Mouse (Mus musculus) forebrain, embryonic 10.5 days (tissue): Measurements from ENCODE around the gene Katnb1. TPM values are rescaled to one million over a fixed set of nuclear protein-coding genes. Genes with fewer than 3 reads are reported as not detected.

Source experiments
- DNase-seq: peaks from one replicate; pipeline ENCODE4 v3.0.0-alpha.2; 2017; ENCODE audit warnings: low spot score; ENCODE audit errors: extremely low spot score
- H3K27ac ChIP-seq: fragments of 300-500 bp; sonication (generic); 2 replicates; pipeline ENCODE4 v1.5.1; 2016; ENCODE audit warnings: mild to moderate bottlenecking
- H3K27me3 ChIP-seq: fragments of 300-500 bp; sonication (generic); 2 replicates; pipeline ENCODE4 v1.6.1; 2016; ENCODE audit warnings: mild to moderate bottlenecking; ENCODE audit not compliant: poor library complexity, severe bottlenecking
- H3K36me3 ChIP-seq: fragments of 300-500 bp; sonication (generic); replicated peaks from 2 replicates; pipeline ENCODE4 v1.6.1; 2016; ENCODE audit warnings: mild to moderate bottlenecking, moderate library complexity
- H3K4me1 ChIP-seq: fragments of 300-500 bp; sonication (generic); 2 replicates; pipeline ENCODE4 v1.6.1; 2016
- H3K4me3 ChIP-seq: fragments of 300-500 bp; sonication (generic); 2 replicates; pipeline ENCODE4 v1.5.1; 2016; ENCODE audit warnings: mild to moderate bottlenecking, moderate library complexity
- H3K9me3 ChIP-seq: fragments of 300-500 bp; sonication (generic); 2 replicates; pipeline ENCODE4 v1.6.1; 2016; ENCODE audit warnings: mild to moderate bottlenecking, moderate library complexity
- WGBS: fragments of 180-500 bp; shearing (Covaris S2); methylation state at CpG from one replicate; pipeline ENCODE4 v1.1.7; 2016; 5-methylcytosine and 5-hydroxymethylcytosine counted together
- polyA plus RNA-seq: library from polyadenylated mRNA; unstranded; fragments of >200 nt; fragmentation: Nextera tagmentation; extraction: Ambion mirVana; gene quantifications from 2 replicates; pipeline ENCODE4 v1.2.1, GENCODE M21; 2016

Gene Katnb1
- polyA plus RNA-seq, 1 experiment from 2014 or later: 30.7 TPM

DNA sequence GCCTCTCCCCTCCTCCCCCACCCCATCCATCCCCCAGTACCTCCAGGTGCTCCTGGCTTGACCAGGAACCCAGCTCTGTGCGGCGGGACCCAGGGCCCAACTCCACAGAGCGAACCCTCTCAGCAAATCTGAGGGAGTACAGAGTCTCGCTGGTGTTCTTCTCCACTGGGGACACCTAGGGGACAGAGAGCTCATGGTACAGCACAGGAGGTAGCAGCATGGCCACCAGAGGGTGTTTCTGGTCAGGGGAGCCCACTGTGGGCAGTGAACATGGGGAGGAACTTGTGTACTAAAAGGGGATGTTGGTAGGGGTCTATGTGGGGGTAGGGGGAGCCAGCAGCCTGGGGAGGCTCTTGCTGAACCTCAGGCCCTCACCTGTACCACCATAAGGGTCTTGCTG, 21.0 kb downstream of the Katnb1 start:
- Histone ChIP-seq H3K4me3 (no peak overlapping the region), H3K27ac (0 out of 2 replicates have a peak overlapping the region, but pooled peaks have one; percentile 15), H3K9me3 (no peaks in the 10 kb centered on the region), H3K4me1 (no peaks in the 10 kb centered on the region), H3K36me3 (peaks cover 39% of the 10 kb centered on the region), H3K27me3 (no peaks in the 10 kb centered on the region)
- no peak for DNase-seq
- WGBS: 85% methylated on average over 4 of the region's 4 CpGs

DNA sequence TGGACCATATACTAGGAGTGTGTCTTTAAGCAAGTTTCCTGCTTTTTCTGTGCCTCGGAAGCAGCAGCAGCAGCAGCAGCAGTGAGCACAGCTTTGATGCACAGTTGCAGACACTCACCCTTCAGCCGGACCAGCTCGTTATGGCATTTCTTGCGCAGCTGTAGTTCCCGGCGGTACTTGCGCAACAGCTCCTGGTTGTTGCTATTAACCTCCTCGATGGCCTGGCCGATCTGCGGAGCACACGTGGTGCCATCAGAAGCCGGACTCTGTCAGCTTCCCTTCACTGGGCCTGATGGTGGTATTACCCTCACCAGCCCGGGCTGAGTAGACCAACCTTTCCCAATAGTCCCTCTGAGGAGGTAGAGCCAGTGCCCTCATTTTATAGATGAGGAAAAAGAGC, 26.3 kb downstream of the Katnb1 start:
- 91% methylated on average over 13 of the region's 13 CpGs for WGBS
- Histone ChIP-seq H3K4me3 (no peak overlapping the region), H3K9me3 (no peaks in the 10 kb centered on the region), H3K27ac (no peak overlapping the region), H3K27me3 (no peaks in the 10 kb centered on the region), H3K4me1 (no peaks in the 10 kb centered on the region), H3K36me3 (0 out of 2 replicates have a peak, but pooled peaks cover 2% of the 10 kb centered on the region)
- DNase-seq: no peak

DNA sequence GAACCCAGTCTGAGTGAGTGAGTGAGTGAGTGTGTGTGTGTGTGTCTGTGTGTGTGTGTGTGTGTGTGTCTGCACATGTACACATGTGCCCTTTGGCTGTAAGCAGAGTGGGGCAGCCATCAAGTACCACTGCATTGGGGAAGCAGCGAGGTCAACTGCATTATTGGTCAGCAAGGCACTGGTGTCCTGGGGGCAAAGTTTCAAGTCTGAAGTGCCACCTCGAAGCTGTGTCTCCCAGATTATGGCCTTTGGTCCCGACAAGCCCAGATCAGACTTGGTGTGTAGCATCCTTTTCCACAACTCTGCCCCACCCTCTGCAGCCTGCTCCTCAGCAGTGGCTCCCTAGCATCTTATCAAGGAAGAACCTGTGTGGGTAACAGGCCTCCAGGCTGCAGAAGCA, 31.6 kb downstream of the Katnb1 start:
- Histone ChIP-seq H3K4me3 (no peak overlapping the region), H3K9me3 (no peaks in the 10 kb centered on the region), H3K36me3 (no peaks in the 10 kb centered on the region), H3K27ac (no peak overlapping the region), H3K27me3 (no peaks in the 10 kb centered on the region), H3K4me1 (no peaks in the 10 kb centered on the region)
- WGBS: 86% methylated on average over 3 of the region's 3 CpGs
- DNase-seq: no peak

DNA sequence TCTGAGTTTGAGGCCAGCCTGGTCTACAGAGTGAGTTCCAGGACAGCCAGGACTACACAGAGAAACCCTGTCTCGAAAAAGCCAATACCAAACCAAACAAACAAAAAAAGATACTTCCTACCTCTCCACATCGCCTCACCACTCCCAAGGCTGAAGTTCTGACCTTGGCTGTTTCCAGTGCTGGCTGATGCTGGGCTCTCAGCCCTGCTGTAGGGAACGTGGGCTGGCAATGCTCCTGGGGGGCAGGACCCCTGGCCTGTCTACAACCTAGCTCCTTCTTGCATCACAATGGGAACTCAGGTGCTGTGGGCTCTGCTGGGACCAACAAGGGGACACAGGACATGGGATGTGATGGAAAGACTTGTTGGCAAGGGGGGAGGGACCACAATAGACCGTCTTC, 32.1 kb downstream of the Katnb1 start:
- no peaks in the 10 kb centered on the region for H3K36me3 ChIP-seq
- no peak for DNase-seq
- WGBS: 77% methylated on average over 4 of the region's 4 CpGs
- H3K27me3 ChIP-seq: no peaks in the 10 kb centered on the region
- H3K9me3 ChIP-seq: no peaks in the 10 kb centered on the region
- H3K4me3 ChIP-seq: no peak overlapping the region
- no peaks in the 10 kb centered on the region for H3K4me1 ChIP-seq
- 0 out of 2 replicates have a peak overlapping the region, but pooled peaks have one; percentile 48 for H3K27ac ChIP-seq

DNA sequence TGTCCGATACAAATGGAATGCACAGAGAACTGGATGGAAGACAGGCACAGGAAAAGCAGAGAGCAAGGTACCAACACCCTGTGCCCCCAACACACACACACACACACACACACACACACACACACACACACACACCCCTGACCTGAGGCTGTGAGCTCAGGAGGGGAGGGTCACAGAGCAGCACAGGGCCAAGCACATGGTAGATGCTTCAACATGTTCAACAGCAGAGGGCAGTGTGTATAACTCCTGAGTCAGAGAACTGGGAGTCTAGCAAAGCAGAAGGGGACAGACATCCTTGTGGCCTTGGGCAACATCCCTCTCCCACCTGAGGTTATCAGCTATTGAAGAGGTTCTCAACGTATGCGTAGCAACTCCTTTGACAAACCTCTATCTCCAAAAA, 32.8 kb downstream of the Katnb1 start:
- Histone ChIP-seq H3K9me3 (no peaks in the 10 kb centered on the region), H3K4me3 (no peak overlapping the region), H3K27me3 (no peaks in the 10 kb centered on the region), H3K27ac (0 out of 2 replicates have a peak overlapping the region, but pooled peaks have one; percentile 48), H3K4me1 (no peaks in the 10 kb centered on the region), H3K36me3 (no peaks in the 10 kb centered on the region)
- DNase-seq: no peak
- 77% methylated on average over 3 of the region's 3 CpGs for WGBS

DNA sequence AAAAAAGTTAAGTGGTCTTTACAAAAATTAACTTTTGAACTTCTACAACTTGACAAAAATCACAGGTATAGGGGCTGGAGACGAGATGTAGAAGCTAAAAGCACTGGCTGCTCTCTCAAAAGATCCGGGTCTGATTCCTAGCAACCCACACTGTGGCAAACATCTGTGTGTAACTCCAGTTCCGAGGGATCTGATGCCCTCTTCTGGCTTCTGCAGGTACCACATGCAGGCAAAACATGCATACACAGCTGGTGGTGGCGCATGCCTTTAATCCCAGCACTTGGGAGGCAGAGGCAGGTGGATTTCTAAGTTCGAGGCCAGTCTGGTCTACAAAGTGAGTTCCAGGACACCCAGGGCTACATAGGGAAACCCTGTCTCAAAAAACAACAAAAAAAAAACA, 42.5 kb downstream of the Katnb1 start:
- Histone ChIP-seq H3K4me3 (no peak overlapping the region), H3K4me1 (peaks cover 8% of the 10 kb centered on the region; the same call in 1 of the 2 replicates), H3K9me3 (no peaks in the 10 kb centered on the region), H3K27ac (no peak overlapping the region), H3K36me3 (no peaks in the 10 kb centered on the region), H3K27me3 (no peaks in the 10 kb centered on the region)
- DNase-seq: no peak
- WGBS: 88% methylated on average over 5 of the region's 5 CpGs

DNA sequence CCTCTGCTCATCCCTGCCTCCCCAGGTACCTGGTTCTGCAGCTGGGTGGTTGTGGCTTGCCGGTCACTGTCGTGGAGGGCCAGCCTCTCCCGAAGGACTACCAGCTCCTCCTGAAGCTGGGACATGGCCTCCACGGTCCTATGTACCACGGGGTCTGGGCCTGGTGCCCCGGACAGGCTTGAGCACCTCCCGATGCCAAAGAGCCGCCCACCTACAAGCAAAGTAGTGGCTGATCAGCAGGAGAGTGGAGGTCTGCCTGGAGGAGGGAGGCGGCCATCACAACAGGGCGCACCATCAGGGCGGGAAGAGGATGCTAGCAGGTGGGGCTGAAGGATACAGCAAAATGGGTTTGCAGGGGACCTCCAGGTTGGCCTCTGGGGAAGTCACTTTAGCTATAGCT, 45.5 kb downstream of the Katnb1 start:
- H3K4me1 ChIP-seq: peaks cover 16% of the 10 kb centered on the region
- no peak overlapping the region for H3K27ac ChIP-seq
- H3K9me3 ChIP-seq: no peaks in the 10 kb centered on the region
- H3K36me3 ChIP-seq: no peaks in the 10 kb centered on the region
- WGBS: 91% methylated on average over 11 of the region's 11 CpGs
- DNase-seq: no peak
- no peaks in the 10 kb centered on the region for H3K27me3 ChIP-seq
- no peak overlapping the region for H3K4me3 ChIP-seq

- no peaks in the 10 kb centered on the region for H3K36me3 ChIP-seq
- no peak for DNase-seq
- H3K27me3 ChIP-seq: no peaks in the 10 kb centered on the region
- peaks cover 18% of the 10 kb centered on the region for H3K4me1 ChIP-seq
- peak overlapping the region; percentile 11; the same call in 1 of the 2 replicates for H3K27ac ChIP-seq
- 81% methylated on average over 9 of the region's 9 CpGs for WGBS
- H3K9me3 ChIP-seq: no peaks in the 10 kb centered on the region
- no peak overlapping the region for H3K4me3 ChIP-seq
Observed at GRCm38 (mm10) chr8:95127658-95128057, 46.7 kb downstream of the Katnb1 start.

DNA sequence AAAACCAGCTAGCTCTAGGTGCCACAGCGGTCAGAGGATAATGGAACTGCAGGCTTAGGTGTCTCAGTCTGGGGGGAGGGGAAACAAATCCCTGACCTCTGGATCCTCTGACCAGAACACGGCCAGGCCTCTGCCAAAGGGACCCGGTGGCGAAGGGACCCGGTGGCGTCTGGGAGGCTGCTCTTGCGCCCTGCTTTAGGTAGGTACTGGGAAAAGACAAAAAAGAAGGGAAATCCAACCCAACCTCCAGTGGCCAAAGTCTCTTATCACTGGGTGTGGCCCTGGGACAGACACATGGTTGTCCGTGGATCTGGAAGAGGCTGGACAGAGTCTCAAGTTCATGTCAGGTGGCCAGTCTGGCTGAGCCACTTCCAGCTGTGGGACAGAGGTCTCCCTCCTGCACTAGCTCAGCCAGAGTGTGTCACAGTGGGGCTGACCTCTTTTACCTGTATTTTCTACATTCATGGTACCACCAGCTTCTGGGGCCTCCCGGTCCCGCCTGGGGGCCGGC, 47.8 kb downstream of the Katnb1 start:
- no peak for DNase-seq
- Histone ChIP-seq H3K4me1 (peaks cover 18% of the 10 kb centered on the region), H3K9me3 (no peaks in the 10 kb centered on the region), H3K36me3 (no peaks in the 10 kb centered on the region), H3K4me3 (no peak overlapping the region), H3K27ac (no peak overlapping the region), H3K27me3 (no peaks in the 10 kb centered on the region)
- 87% methylated on average over 11 of the region's 11 CpGs for WGBS

DNA sequence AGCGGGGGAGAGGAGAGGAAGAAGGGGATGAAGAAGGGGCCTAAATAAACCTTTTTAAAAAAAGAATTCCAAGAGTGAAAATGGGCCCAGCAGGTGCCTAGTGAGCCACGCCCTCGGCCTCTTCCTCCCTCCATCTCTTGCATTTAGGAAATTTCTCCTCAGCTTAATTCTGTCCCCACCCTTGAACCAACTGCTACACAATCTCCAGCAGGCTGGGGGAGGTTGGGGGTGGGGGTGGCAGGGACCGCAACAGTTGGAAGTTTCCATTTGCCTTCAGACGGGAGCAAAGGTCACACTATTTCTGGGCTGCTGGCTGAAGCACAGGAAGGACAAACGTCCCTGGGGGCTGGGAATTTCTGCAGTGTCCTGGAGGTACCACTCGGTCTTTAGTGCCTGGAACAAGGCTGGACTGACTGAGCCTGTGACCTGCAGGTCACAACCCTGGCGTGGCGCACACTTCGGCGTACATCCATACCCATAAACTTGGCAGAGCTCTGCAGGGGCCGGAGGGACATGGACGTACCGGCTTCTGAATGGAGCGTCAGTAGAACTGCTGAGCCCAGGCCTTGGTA, 50.1 kb downstream of the Katnb1 start:
- no peak for DNase-seq
- 67% methylated on average over 15 of the region's 15 CpGs for WGBS
- Histone ChIP-seq H3K9me3 (no peaks in the 10 kb centered on the region), H3K36me3 (no peaks in the 10 kb centered on the region), H3K27me3 (peaks cover 3% of the 10 kb centered on the region), H3K4me1 (peaks cover 18% of the 10 kb centered on the region), H3K27ac (no peak overlapping the region), H3K4me3 (no peak overlapping the region)

GRCm38 (mm10) chr8:95131983-95132382, 51.0 kb downstream of the Katnb1 start:
- no peak for DNase-seq
- H3K36me3 ChIP-seq: no peaks in the 10 kb centered on the region
- H3K4me1 ChIP-seq: peaks cover 22% of the 10 kb centered on the region
- H3K27me3 ChIP-seq: peaks cover 13% of the 10 kb centered on the region
- H3K27ac ChIP-seq: no peak overlapping the region
- 91% methylated on average over 5 of the region's 5 CpGs for WGBS
- no peak overlapping the region for H3K4me3 ChIP-seq
- no peaks in the 10 kb centered on the region for H3K9me3 ChIP-seq

DNA sequence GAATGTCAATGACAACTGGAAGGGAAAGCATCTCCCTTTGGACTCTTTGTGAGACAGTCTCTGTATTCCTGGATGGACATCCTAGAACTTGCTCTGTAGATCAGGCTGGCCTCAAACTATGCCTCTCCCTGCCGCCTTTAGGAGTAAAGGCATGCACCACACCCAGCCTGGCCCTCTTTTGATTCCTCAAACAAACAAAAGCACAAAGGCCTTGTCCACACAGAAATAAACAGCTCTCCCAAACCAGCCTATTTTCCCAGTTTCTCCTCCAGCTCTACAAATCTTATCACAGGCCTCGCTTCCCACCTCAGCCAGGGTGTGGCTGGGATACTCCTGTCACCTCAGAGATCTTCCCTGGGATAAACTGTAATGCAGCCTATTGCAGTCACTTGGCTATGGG, 53.2 kb downstream of the Katnb1 start:
- no peak for DNase-seq
- no peak overlapping the region for H3K27ac ChIP-seq
- WGBS: 84% methylated on average over 2 of the region's 2 CpGs
- no peaks in the 10 kb centered on the region for H3K36me3 ChIP-seq
- peaks cover 35% of the 10 kb centered on the region for H3K27me3 ChIP-seq
- no peak overlapping the region for H3K4me3 ChIP-seq
- no peaks in the 10 kb centered on the region for H3K9me3 ChIP-seq
- H3K4me1 ChIP-seq: peaks cover 33% of the 10 kb centered on the region

DNA sequence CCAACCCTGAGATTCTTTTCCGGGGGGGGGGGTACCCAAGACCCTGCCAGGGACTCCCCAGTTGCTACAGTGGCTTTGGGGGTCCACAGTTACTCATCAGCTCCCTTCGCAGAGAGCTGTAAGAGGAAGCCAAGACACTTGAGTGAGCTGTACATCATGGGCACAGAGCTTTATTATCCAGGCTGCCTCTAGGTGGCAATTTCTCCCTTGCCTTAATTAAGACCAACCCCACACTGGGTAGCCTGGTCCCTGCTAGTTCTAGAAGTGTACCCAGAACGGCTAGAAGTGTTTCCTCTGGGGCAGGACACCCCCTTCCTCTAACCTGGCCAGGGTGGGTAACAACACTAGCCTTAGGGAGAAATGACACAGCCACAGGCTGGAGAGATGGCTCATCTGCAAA, 54.3 kb downstream of the Katnb1 start:
- H3K36me3 ChIP-seq: no peaks in the 10 kb centered on the region
- H3K4me1 ChIP-seq: peaks cover 33% of the 10 kb centered on the region
- H3K27ac ChIP-seq: no peak overlapping the region
- H3K4me3 ChIP-seq: no peak overlapping the region
- WGBS: 59% methylated on average over 3 of the region's 3 CpGs
- no peak for DNase-seq
- no peaks in the 10 kb centered on the region for H3K9me3 ChIP-seq
- peaks cover 45% of the 10 kb centered on the region for H3K27me3 ChIP-seq

- no peak overlapping the region for H3K27ac ChIP-seq
- no peaks in the 10 kb centered on the region for H3K36me3 ChIP-seq
- WGBS: 71% methylated on average over 3 of the region's 3 CpGs
- peaks cover 36% of the 10 kb centered on the region for H3K4me1 ChIP-seq
- H3K27me3 ChIP-seq: peaks cover 55% of the 10 kb centered on the region
- H3K9me3 ChIP-seq: no peaks in the 10 kb centered on the region
- no peak overlapping the region for H3K4me3 ChIP-seq
- no peak for DNase-seq
Observed at GRCm38 (mm10) chr8:95136218-95136617, 55.2 kb downstream of the Katnb1 start.
